Mouse (Mus musculus): ENCODE data around the gene Klrc1. TPM values are rescaled to one million over a fixed set of nuclear protein-coding genes. Genes with fewer than 3 reads are reported as not detected.
"Not testable (repeated sequence)": the region's sequence is repeated elsewhere in the genome, so short reads cannot be mapped to it uniquely, and the experiment has no call there.

Gene Klrc1
- not detected in 2 replicates for polyA plus RNA-seq (2012; ENCODE audit: insufficient read depth, insufficient read length, low replicate concordance, missing spikeins)

DNA sequence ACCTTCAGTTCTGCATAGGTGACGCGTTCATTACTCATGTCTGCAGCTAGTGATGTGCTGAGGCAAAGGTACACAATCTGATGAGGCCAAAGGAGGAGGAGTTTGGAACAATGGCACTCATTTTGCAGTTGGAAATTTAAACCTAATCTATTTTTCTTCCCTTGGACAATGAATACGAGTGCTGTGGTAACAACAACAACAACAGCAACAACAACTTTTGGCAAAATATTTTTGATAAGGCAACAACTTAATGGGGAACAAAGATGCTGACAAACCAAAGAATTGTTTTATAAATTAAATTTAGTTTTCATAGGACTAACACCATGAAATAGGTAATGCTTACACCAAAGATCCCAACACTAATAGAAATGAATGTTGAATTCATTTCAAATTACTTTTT is at the start of gene Klrc1:
TSS of gene Klrc1 (minus strand) at position 101 of the 400 bp plus-strand sequence.
- Histone ChIP-seq H3K27ac (ENCODE audit: insufficient read depth, low read depth, low read length) (no peak within 1 kb of the TSS), H3K4me3 (ENCODE audit: insufficient read depth, low read depth, low read length) (no peak within 1 kb of the TSS), H3K4me1 (ENCODE audit: control insufficient read depth, insufficient read depth, low read length) (no peaks in the 10 kb centered on the region)
- TF ChIP-seq CTCF (IDR thresholded peaks at IDR 0.05; ENCODE audit: insufficient read depth, low read depth, low read length) (no peak), POLR2A (IDR thresholded peaks at IDR 0.05; ENCODE audit: insufficient read depth, low read depth, low read length) (no peak)
- WGBS: 86% methylated on average over 3 of the region's 3 CpGs

DNA sequence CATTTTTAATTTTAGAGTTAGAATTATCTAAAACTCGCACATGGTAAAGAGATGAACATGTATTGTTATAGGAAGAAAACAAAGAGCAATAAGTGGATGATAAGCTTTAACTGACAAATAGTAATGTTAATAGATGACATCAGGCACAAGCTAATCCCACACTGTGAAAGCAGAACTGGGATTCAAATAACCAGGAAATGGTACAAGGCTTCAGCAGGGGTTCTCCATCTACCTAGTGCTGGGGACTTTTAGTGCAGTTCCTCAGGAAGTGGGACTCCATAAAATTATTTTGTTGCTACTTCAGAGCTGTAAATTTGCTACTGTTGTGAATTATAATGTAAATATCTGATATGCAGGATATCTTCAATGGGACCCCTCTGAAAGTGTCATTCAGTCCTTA is 48.5 kb upstream of the Klrc1 start:
- no peak for TF ChIP-seq POLR2A (IDR thresholded peaks at IDR 0.05; ENCODE audit: insufficient read depth, low read depth, low read length)
- no peak for TF ChIP-seq CTCF (IDR thresholded peaks at IDR 0.05; ENCODE audit: insufficient read depth, low read depth, low read length)
- Histone ChIP-seq H3K4me1 (ENCODE audit: control insufficient read depth, insufficient read depth, low read length) (no peaks in the 10 kb centered on the region), H3K4me3 (ENCODE audit: insufficient read depth, low read depth, low read length) (no peak overlapping the region), H3K27ac (ENCODE audit: insufficient read depth, low read depth, low read length) (no peak overlapping the region)
- 75% methylated on average over 1 of the region's 1 CpGs for WGBS

DNA sequence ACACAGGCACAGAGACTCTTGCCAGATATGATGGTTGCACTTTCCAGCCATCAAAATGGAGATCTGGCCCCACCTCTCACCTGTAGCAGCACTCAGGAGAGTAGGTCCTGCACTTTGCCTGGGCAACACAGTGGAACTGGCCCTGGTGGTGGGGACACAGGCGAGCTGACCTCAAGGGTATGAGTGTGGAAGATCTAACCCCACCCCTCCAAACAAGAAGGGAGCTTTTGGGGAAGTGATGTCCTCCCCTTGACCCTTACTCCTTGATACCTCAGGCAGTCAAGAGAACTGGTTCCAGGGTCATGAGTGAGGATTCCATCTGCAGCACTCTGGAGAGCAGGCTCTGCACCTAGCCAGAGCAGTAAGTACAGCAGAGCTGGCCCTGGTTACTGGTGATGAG is 42.6 kb upstream of the Klrc1 start:
- H3K4me3 ChIP-seq (ENCODE audit: insufficient read depth, low read depth, low read length): no peak overlapping the region
- TF ChIP-seq POLR2A (IDR thresholded peaks at IDR 0.05; ENCODE audit: insufficient read depth, low read depth, low read length) (no peak), CTCF (IDR thresholded peaks at IDR 0.05; ENCODE audit: insufficient read depth, low read depth, low read length) (no peak)
- no peak overlapping the region for H3K27ac ChIP-seq (ENCODE audit: insufficient read depth, low read depth, low read length)
- WGBS: 61% methylated on average over 1 of the region's 1 CpGs
- H3K4me1 ChIP-seq (ENCODE audit: control insufficient read depth, insufficient read depth, low read length): no peaks in the 10 kb centered on the region

DNA sequence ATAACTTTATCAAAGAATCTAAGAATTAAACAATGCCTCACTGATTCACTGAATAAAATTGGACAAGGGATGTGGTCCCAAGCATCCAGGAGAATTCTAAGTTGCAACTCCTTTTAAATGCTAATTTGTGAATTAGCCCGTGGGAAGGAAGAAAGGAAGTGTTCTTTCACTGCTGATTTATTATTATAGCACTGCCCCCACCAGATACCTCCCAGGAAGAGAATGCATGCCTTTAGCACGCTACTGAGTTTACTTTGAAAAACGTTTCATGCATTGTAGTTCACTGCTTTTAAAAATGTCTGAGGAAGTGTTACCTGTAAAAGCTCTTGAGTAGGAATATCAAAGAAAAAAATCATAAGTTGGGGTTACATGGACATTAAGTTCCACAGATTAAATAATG is 41.7 kb upstream of the Klrc1 start:
- WGBS: 13% methylated on average over 3 of the region's 3 CpGs
- no peak overlapping the region for H3K4me3 ChIP-seq (ENCODE audit: insufficient read depth, low read depth, low read length)
- no peak overlapping the region for H3K27ac ChIP-seq (ENCODE audit: insufficient read depth, low read depth, low read length)
- TF ChIP-seq POLR2A (IDR thresholded peaks at IDR 0.05; ENCODE audit: insufficient read depth, low read depth, low read length): no peak
- TF ChIP-seq CTCF (IDR thresholded peaks at IDR 0.05; ENCODE audit: insufficient read depth, low read depth, low read length): no peak
- H3K4me1 ChIP-seq (ENCODE audit: control insufficient read depth, insufficient read depth, low read length): no peaks in the 10 kb centered on the region

DNA sequence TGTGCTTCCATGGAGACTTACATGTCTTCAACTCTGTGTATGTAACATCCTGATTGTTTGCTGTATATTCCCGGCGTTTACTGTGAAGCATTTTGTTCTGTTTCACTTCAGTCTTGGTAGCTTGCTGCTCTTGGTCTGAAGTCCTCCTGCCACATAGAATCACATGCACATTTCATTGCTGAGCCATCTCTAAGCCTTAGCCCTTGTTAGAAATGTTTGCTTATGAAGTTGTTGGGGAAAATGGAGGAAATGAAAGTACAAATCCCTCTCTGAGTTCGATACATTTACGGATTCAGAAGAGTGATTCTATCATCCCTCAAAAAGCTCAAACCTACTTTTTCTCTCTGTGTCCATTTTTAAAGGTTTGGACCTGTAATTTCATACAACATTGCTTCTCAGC is 38.3 kb upstream of the Klrc1 start, which contains the start of gene Klri1:
TSS of gene Klri1 (minus strand) at position 101 of the 400 bp plus-strand sequence.
- Histone ChIP-seq H3K4me3 (ENCODE audit: insufficient read depth, low read depth, low read length) (no peak within 1 kb of the TSS), H3K27ac (ENCODE audit: insufficient read depth, low read depth, low read length) (no peak within 1 kb of the TSS), H3K4me1 (ENCODE audit: control insufficient read depth, insufficient read depth, low read length) (no peaks in the 10 kb centered on the region)
- no peak for TF ChIP-seq CTCF (IDR thresholded peaks at IDR 0.05; ENCODE audit: insufficient read depth, low read depth, low read length)
- no peak for TF ChIP-seq POLR2A (IDR thresholded peaks at IDR 0.05; ENCODE audit: insufficient read depth, low read depth, low read length)
- 96% methylated on average over 4 of the region's 4 CpGs for WGBS

DNA sequence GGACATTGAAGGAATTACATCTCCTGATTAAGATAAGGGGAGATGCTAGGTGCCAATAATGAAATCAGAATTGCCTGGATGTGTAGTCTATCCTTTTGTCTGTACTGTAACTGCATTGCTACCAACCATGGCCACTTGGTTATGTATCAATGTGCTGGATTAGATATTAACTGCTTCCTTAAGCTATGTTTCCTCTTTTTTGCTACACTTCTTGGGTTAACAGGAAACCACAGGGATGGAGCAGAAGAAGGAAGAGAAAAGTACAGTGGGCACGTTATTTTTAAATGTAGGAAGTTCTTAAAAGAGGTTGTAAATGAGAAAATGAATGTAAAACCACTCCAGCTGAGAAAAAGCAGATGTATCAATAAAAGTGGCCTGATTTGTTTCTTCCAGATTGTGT is 34.8 kb upstream of the Klrc1 start:
- WGBS: 17% methylated on average over 1 of the region's 1 CpGs
- no peak for TF ChIP-seq CTCF (IDR thresholded peaks at IDR 0.05; ENCODE audit: insufficient read depth, low read depth, low read length)
- no peak for TF ChIP-seq POLR2A (IDR thresholded peaks at IDR 0.05; ENCODE audit: insufficient read depth, low read depth, low read length)

DNA sequence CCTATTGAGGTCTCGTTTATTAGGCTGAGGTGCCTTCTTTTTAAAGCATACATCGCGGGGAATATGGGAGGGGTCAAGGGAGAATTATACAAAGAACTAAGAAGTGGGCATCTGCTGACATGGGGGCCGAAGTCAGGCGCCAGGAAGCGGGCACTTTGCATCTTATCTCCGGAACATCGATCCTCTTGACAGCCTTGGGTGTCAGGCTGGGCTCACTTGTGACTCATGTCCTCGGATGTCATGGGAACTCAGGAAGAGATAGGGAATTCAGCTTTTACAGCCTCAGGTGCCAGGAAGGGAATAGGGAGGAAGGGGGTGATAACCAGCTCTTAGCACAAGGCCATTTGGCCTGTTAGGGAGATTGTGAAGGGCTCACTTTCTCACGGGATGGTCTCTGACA is 12.7 kb upstream of the Klrc1 start:
- not testable (repeated sequence) for H3K4me1 ChIP-seq (ENCODE audit: control insufficient read depth, insufficient read depth, low read length); H3K27ac ChIP-seq (ENCODE audit: insufficient read depth, low read depth, low read length); H3K4me3 ChIP-seq (ENCODE audit: insufficient read depth, low read depth, low read length)
- WGBS: 88% methylated on average over 10 of the region's 10 CpGs

More for the DNA sequence above, 34.8 kb upstream of the Klrc1 start:
- Histone ChIP-seq H3K27ac (ENCODE audit: insufficient read depth, low read depth, low read length) (no peak overlapping the region), H3K4me3 (ENCODE audit: insufficient read depth, low read depth, low read length) (no peak overlapping the region), H3K4me1 (ENCODE audit: control insufficient read depth, insufficient read depth, low read length) (no peaks in the 10 kb centered on the region)

DNA sequence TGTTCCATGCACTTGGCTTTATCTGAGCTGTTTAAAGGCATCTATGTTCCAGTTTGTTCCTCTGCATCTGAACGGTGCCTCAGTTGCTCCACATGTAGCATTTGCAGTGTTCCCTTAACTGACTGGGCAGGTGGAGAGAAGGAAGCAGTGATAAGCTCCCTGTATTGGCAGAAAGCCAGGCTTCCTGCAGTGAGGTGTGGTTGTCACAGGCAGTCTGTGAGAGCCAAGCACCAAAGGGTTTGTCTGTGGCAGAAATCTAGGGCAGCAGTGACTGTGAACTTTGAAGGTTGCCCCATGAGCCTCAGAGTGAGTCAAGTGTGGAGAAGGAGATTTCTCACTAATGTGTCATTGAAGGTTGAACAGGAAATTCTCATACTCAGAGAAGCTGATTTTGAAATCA is 1.6 kb upstream of the Klrc1 start:
- H3K4me3 ChIP-seq (ENCODE audit: insufficient read depth, low read depth, low read length): no peak overlapping the region
- no peaks in the 10 kb centered on the region for H3K4me1 ChIP-seq (ENCODE audit: control insufficient read depth, insufficient read depth, low read length)
- 70% methylated on average over 1 of the region's 1 CpGs for WGBS
- TF ChIP-seq POLR2A (IDR thresholded peaks at IDR 0.05; ENCODE audit: insufficient read depth, low read depth, low read length): no peak
- TF ChIP-seq CTCF (IDR thresholded peaks at IDR 0.05; ENCODE audit: insufficient read depth, low read depth, low read length): no peak
- H3K27ac ChIP-seq (ENCODE audit: insufficient read depth, low read depth, low read length): no peak overlapping the region

DNA sequence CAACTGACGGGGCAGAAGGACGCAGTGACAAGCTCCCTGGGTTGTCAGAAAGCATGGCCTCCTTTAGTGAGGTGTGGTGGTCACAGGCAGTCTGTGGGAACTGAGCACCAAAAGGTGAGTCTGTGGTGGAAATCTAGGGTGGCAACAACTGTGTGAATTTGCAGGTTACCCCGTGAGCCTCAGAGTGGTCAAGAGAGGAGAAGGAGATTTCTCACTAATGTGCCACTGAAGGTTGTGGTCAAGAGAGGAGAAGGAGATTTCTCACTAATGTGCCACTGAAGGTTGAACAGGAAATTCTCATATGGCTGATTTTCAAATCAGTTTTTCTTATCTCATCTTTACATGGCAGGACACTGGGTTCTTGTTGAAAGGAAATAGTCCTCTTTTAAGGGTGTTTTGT is 17.5 kb downstream of the Klrc1 start:
- H3K4me1 ChIP-seq (ENCODE audit: control insufficient read depth, insufficient read depth, low read length); H3K27ac ChIP-seq (ENCODE audit: insufficient read depth, low read depth, low read length); H3K4me3 ChIP-seq (ENCODE audit: insufficient read depth, low read depth, low read length): not testable (repeated sequence)
- WGBS: no CpG with 5 or more reads among the region's 3 CpGs

DNA sequence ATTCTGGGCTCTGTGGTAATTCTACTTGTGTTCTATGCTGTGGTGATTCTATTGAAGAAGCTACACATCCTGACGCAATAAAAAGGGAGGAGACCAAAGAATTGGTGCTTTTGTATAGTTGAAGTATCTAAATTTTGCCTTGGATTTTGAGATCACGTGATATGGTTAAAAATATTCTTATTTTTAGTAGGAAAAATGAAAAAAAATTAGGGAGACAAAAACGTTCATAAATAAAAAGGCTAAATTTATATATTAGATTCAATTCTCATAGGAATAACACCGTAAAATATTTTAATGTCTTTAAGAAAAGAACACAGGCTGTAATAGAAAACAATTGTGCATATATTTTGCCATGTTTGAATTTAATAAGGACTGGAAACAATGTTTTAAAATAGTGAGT is 18.2 kb downstream of the Klrc1 start, which contains the start of gene Klrc2:
TSS of gene Klrc2 (minus strand) at position 101 of the 400 bp plus-strand sequence.
- WGBS: 77% methylated on average over 4 of the region's 4 CpGs
- H3K4me1 ChIP-seq (ENCODE audit: control insufficient read depth, insufficient read depth, low read length); H3K27ac ChIP-seq (ENCODE audit: insufficient read depth, low read depth, low read length); H3K4me3 ChIP-seq (ENCODE audit: insufficient read depth, low read depth, low read length): not testable (repeated sequence)

DNA sequence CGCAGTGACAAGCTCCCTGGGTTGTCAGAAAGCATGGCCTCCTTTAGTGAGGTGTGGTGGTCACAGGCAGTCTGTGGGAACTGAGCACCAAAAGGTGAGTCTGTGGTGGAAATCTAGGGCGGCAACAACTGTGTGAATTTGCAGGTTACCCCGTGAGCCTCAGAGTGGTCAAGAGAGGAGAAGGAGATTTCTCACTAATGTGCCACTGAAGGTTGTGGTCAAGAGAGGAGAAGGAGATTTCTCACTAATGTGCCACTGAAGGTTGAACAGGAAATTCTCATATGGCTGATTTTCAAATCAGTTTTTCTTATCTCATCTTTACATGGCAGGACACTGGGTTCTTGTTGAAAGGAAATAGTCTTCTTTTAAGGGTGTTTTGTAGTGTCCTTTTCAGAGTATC is 34.7 kb downstream of the Klrc1 start:
- H3K27ac ChIP-seq (ENCODE audit: insufficient read depth, low read depth, low read length); H3K4me1 ChIP-seq (ENCODE audit: control insufficient read depth, insufficient read depth, low read length); H3K4me3 ChIP-seq (ENCODE audit: insufficient read depth, low read depth, low read length): not testable (repeated sequence)
- 100% methylated on average over 1 of the region's 3 CpGs for WGBS

DNA sequence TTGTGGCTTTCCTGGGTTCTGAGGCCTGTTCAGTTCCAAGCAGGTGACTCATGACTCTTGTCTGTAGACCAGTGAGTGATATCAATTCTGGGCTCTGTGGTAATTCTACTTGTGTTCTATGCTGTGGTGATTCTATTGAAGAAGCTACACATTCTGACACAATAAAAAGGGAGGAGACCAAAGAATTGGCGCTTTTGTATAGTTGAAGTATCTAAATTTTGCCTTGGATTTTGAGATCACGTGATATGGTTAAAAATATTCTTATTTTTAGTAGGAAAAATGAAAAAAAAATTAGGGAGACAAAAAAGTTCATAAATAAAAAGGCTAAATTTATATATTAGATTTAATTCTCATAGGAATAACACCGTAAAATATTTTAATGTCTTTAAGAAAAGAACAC is 35.5 kb downstream of the Klrc1 start, which contains the start of gene Klrc3:
TSS of gene Klrc3 (minus strand) at position 101 of the 400 bp plus-strand sequence.
- not testable (repeated sequence) for H3K4me1 ChIP-seq (ENCODE audit: control insufficient read depth, insufficient read depth, low read length)
- WGBS: 86% methylated on average over 3 of the region's 3 CpGs

DNA sequence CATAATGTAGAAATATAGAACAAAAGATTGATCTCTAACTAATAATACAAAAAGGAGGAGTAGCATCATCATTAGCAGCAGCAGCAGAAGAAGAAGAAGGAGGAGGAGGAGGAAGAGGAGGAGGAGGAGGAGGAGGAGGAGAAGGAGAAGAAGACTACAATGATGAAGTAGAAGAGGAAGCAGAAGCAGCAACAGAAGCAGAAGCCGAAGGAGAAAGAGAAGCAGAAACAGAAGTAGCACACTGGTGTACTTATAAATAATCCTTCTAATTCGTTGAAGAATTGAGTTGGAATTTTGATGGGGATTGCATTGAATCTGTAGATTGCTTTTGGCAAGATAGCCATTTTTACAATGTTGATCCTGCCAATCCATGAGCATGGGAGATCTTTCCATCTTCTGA is 47.7 kb downstream of the Klrc1 start:
- 91% methylated on average over 2 of the region's 2 CpGs for WGBS
- not testable (repeated sequence) for H3K4me3 ChIP-seq (ENCODE audit: insufficient read depth, low read depth, low read length); H3K27ac ChIP-seq (ENCODE audit: insufficient read depth, low read depth, low read length); H3K4me1 ChIP-seq (ENCODE audit: control insufficient read depth, insufficient read depth, low read length)

More for the DNA sequence above, 35.5 kb downstream of the Klrc1 start, which contains the start of gene Klrc3:
- not testable (repeated sequence) for H3K27ac ChIP-seq (ENCODE audit: insufficient read depth, low read depth, low read length); H3K4me3 ChIP-seq (ENCODE audit: insufficient read depth, low read depth, low read length)
